Mouse (Mus musculus) liver, postnatal 0 days (tissue): ENCODE measurements around the gene Nectin1.

Source experiments
- CTCF ChIP-seq: sonication (generic); IDR thresholded peaks from 2 replicates; pipeline ENCODE4 v1.5.1; 2016; ENCODE audit warnings: antibody characterized with exemption, low read depth
- EP300 ChIP-seq: IDR thresholded peaks from 2 replicates; pipeline ENCODE4 v1.6.1; 2016; ENCODE audit warnings: antibody characterized with exemption, low read depth, mild to moderate bottlenecking

- no peak for TF ChIP-seq CTCF
- no peak for TF ChIP-seq EP300
Measured at GRCm38 (mm10) chr9:43699417-43700225, 44.2 kb upstream of the Nectin1 start.
